Mouse (Mus musculus): ENCODE measurements around the gene Commd1.

- TF ChIP-seq CTCF (IDR thresholded peaks at IDR 0.05; ENCODE audit: control insufficient read depth, insufficient read depth, low read length): peak; percentile 88
- TF ChIP-seq POLR2A (IDR thresholded peaks at IDR 0.05; ENCODE audit: borderline replicate concordance, control insufficient read depth, low read depth, low read length): no peak
Observed at GRCm38 (mm10) chr11:22956830-22957229, 25.4 kb downstream of the Commd1 start.
